Mouse (Mus musculus) kidney, postnatal 10 days (tissue): Measurements from ENCODE around the gene Calml4.

Experiments used
- DNase-seq: peaks from one replicate; pipeline ENCODE4 v3.0.0; 2021; ENCODE audit warnings: mixed read lengths

The Calml4 gene

DNA sequence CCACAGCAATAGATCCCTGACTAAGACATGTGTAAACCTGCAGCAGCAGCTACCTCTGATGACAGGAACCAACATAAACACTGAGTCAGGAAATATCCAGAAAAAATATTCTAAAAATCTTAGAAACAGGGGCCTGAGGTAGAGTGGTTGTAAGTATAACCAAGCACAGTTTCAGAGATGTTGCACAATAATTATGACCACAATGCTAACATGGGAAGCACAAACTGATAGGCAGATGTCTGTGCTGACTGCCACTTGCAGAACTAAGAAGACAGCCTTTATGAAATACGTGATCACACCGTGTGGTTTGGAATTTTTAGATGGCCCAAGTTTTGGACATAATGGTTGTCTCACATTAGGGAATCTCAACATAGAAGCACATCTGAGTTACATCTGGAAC, 46.0 kb downstream of the Calml4 start:
- no peak for DNase-seq

DNA sequence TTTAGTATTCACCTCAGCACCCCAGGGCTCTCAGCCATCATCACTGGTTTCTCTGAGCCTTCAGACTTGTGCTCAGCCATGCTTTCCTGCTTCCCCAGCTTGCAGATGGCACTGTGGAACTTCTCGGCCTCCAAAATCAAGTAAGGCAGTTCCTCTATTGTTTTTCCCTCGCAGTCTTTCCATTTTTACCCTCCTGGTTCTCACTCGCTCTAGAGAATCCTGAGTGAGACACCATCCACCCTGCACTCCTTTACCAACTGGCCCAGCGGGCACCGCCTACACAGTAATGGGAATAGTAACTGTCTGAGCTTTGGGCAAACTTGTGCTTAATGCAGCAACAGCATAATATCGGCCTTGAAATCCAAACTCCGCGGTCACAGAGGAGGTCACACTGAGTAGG, 47.2 kb downstream of the Calml4 start:
- DNase-seq, result no peak

- DNase-seq, result no peak
These were observed 55.6 kb downstream of the Calml4 start for GRCm38 (mm10) chr9:62913390-62914069.

- DNase-seq, result no peak
These were observed 59.2 kb downstream of the Calml4 start for GRCm38 (mm10) chr9:62917059-62917458.

DNA sequence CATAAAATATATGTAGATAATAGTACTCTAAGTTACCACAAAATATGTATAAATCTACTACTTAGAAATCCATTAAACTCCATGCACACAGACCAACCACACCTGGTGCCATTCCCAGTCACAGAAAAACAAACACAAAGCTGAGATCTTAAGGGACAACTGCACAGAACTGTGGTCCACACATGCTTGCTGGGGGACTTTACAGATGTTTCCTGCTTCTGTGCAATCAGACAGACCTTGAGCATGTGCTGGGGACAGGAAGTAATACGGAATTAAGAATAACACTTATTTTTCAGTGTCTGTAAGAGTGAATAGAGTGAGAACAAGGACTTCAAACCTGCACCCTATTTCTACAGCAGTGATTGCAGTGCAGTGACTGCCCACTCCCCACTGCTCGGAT, 63.0 kb downstream of the Calml4 start:
- no peak for DNase-seq

- DNase-seq, result no peak
These were observed 67.2 kb downstream of the Calml4 start for GRCm38 (mm10) chr9:62924886-62925610.
